Mouse (Mus musculus) thymus, postnatal 4 days (tissue): ENCODE results near the gene Pi4k2b.
"Not testable (repeated sequence)": the region's sequence is repeated elsewhere in the genome, so short reads cannot be mapped to it uniquely, and the experiment has no call there.

ENCODE experiments used
- DNase-seq: peaks from one replicate; pipeline ENCODE4 v3.0.0; 2021

Pi4k2b gene

GRCm38 (mm10) chr5:52741391-52742111 lies at the start of gene Pi4k2b:
Gene Pi4k2b, plus strand, starts transcription at chr5:52741574.
- peak; percentile 93 for DNase-seq

- no peak for DNase-seq
Measured at GRCm38 (mm10) chr5:52697291-52697690, 44.1 kb upstream of the Pi4k2b start.

DNA sequence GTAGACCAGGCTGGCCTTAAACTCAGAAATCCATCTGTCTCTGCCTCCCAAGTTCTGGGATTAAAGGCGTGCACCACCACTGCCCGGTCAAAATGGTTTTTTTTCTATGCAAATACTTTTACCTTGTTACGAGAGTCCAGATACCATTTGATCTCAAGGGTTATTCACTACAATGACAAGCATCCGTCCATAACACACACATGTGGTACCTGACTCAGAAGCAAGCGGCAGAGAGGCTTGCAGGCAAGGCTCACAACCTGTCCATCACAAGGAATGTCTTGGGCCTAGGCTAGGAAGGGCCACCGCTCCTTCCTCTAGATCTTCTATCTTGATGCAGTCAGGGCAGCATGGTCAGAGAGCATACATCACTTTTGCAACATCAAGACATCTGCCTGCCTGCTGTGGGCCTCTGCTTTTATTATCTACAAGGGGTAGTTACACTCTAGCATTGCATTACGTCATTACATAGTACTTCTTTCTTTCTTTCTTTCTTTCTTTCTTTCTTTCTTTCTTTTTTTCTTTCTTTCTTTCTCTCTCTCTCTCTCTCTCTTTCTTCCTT lies 43.4 kb upstream of the Pi4k2b start:
- not testable (repeated sequence) for DNase-seq

- no peak for DNase-seq
Measured at GRCm38 (mm10) chr5:52704562-52704961, 36.8 kb upstream of the Pi4k2b start.

DNA sequence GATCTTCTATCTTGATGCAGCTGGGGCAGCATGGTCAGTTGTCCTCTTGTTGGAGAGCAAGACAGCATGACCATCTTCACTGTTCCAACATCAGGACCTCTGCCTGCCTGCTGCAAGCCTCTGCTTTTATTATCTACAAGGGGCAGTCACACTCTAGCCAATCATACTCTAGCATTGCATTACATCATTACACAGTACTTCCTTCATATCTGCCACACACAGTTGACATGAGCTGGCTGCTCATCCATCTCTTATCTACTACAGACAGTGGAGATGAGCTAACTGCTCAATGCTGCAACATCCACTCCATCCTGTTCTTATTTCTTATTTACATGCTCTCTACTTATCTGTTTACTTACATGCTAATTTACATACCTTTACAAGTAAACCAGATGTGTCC lies 28.7 kb upstream of the Pi4k2b start:
- DNase-seq: no peak

DNA sequence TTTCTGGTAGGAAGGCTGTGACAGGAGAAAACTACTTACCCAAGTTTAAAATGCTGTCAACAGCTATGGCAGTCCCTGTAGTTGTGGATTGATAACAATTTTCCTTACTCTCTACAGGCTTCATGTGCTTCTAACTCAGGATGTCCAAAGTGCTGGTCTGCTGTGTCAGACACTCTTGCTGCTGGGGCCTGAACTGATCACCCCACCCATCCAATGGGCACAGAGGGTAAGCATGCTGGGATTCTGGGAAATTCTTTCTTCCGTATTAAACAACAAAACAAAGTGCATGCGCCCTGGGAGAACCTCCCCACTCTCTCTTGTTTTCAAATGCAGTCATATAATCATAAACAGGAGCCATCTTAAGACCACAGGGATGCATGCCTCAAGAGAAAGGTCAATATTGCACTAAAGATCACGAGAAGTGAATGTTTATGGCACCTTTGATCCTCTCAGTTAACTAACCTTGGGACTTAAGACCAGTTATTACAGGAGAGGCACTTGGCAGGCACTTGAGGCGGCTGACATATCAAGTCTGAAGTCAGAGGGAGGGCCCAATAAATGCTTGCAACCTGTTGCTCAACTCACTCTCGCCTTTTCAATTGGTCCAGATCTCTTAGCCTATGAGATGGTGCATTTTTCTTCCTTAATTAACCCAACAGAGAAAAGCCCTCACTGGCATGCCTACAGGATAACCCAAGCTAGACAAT lies 24.5 kb upstream of the Pi4k2b start:
- no peak for DNase-seq

GRCm38 (mm10) chr5:52721003-52721402 lies 20.4 kb upstream of the Pi4k2b start:
- no peak for DNase-seq

DNA sequence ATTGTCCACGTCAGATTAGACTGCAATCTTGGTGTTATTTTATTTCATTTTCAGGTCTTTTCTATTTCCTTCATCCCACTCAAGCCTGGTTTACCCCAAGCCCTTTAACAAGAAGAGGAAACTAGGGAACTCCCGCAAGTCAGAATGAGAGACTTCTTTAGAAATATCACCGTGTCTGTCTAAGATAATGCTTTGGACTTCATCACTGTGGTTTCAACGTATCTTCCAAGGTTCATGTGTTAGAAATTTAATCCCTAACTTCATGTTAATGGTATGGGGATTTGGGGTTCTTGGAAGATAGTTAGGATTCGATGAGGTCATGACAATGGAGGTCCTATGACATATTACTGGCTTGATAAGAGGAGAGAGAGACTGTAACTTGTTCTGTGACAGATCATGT lies 13.6 kb upstream of the Pi4k2b start:
- DNase-seq: no peak

GRCm38 (mm10) chr5:52732811-52733210 lies 8.6 kb upstream of the Pi4k2b start:
- no peak for DNase-seq

- DNase-seq: no peak
Measured at GRCm38 (mm10) chr5:52736046-52736445, 5.3 kb upstream of the Pi4k2b start.

- peak; percentile 69 for DNase-seq
Measured at GRCm38 (mm10) chr5:52742112-52742813, 889 bp downstream of the Pi4k2b start.

GRCm38 (mm10) chr5:52743231-52743630 lies 1.9 kb downstream of the Pi4k2b start:
- DNase-seq: no peak

GRCm38 (mm10) chr5:52746920-52747319 lies 5.5 kb downstream of the Pi4k2b start:
- no peak for DNase-seq

- no peak for DNase-seq
Measured at GRCm38 (mm10) chr5:52748732-52749131, 7.4 kb downstream of the Pi4k2b start.

DNA sequence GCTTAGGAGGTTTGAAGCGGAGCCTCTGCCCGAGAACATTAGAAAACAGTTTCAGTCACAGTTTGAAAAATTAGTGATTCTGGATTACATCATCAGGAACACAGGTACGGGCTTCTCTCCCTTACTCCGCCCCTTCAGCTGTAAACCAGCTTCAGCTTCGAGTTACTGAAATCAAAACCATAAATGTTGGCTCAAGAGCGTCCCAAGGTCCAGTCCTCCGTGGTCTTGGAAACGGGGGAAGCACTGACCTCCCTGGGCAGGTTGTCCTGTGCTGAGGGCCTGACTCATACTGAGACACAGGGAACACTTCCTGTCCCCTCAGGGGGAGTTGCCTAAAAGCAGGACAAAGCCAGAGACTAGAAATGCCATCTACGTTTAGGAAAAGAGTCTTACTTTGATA lies 11.8 kb downstream of the Pi4k2b start:
- no peak for DNase-seq

DNA sequence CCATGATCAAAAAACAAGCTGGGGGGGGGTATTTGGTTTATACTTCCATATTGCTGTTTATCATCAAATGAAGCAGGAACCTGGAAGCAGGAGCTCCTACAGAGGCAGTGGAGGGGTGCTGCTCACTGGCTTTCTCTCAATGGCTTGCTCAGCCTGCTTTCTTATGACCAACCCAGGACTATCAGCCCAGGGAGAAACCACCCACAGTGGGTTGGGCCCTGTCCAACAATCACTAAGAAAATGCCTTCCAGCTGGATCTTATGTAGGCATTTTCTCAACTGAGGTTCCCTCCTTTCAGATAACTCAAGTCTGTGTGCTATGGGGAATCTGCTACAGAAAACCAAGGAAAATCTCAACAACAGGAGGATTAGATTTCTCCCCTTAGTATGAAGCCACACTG lies 12.8 kb downstream of the Pi4k2b start:
- no peak for DNase-seq

DNA sequence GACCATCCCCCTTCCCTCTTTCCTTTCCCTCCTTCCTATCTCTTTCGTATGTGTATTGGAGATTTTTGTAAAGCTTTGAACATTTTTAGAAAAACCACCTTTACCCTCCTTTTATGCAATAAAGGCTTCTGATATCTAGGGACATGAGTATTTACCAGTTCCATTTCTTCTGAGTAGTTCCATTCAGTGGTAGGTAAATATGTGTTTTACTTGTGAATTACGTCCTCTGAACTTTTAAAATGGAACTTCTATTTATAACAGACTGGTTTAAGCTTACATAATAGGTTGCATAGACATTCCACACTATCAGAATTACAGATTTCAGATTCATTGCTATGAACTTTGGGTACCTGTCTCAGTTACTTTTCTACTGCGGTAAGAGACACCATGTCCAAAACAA lies 14.0 kb downstream of the Pi4k2b start:
- DNase-seq: no peak

GRCm38 (mm10) chr5:52755989-52756388 lies 14.6 kb downstream of the Pi4k2b start:
- DNase-seq: no peak

DNA sequence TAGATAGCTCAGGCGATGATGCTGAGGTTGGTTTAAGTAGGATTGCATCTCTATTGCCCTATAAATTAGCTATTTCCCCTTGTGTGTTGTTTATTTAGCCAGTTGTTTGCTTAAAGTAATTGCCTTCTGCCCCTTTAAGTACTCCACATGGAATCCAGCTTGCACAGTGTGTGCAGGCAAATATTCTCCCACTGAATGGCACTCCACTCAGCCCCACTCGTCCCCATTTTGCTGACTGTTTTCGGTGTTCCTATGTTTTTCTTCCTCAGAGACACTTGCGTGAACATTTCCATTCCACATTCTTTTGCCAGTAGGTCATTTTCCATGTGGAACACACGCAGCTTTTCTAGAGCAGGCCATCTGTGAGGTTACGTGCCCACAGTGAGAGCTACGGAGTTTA lies 21.2 kb downstream of the Pi4k2b start:
- DNase-seq: no peak

GRCm38 (mm10) chr5:52774267-52774666 lies 32.9 kb downstream of the Pi4k2b start:
- DNase-seq: no peak

GRCm38 (mm10) chr5:52775237-52775636 lies 33.9 kb downstream of the Pi4k2b start, which contains the start of gene Zcchc4:
Gene Zcchc4, plus strand, starts transcription at chr5:52775409.
- DNase-seq: no peak

- not testable (repeated sequence) for DNase-seq
Measured at GRCm38 (mm10) chr5:52776466-52777354, 35.3 kb downstream of the Pi4k2b start.
